Mouse (Mus musculus) thymus, adult 2 months (tissue): ENCODE measurements around the gene Pik3r5. TPM values are rescaled to one million over a fixed set of nuclear protein-coding genes. Genes with fewer than 3 reads are reported as not detected.
A peak's percentile ranks its signal among the peaks of the same experiment; 100 is the strongest.

Source experiments
- DNase-seq: peaks from one replicate; pipeline ENCODE4 v3.0.0; 2021
- H3K27ac ChIP-seq: fragments of 200-500 bp; 2 replicates; pipeline ENCODE4 v1.5.1; 2012; ENCODE audit warnings: low read length, control low read depth; ENCODE audit not compliant: control insufficient read depth, insufficient read depth
- H3K27me3 ChIP-seq: fragments of 200-500 bp; 2 replicates; pipeline ENCODE4 v1.6.1; 2012; ENCODE audit warnings: mild to moderate bottlenecking, low read length, moderate library complexity, mixed read lengths; ENCODE audit not compliant: control insufficient read depth, insufficient read depth
- H3K36me3 ChIP-seq: fragments of 200-500 bp; 2 replicates; pipeline ENCODE4 v1.6.1; 2012; ENCODE audit warnings: mild to moderate bottlenecking, low read length, moderate library complexity; ENCODE audit not compliant: control insufficient read depth, insufficient read depth
- H3K4me1 ChIP-seq: fragments of 200-500 bp; replicated peaks from 2 replicates; pipeline ENCODE4 v1.6.1; 2012; ENCODE audit warnings: low read length; ENCODE audit not compliant: control insufficient read depth, insufficient read depth
- H3K4me3 ChIP-seq: fragments of 200-500 bp; 2 replicates; pipeline ENCODE4 v1.5.1; 2012; ENCODE audit warnings: mild to moderate bottlenecking, low read length, control low read depth, moderate library complexity; ENCODE audit not compliant: control insufficient read depth, insufficient read depth
- CTCF ChIP-seq: fragments of 200-500 bp; IDR thresholded peaks from 2 replicates; pipeline ENCODE4 v1.5.1; 2012; ENCODE audit warnings: mild to moderate bottlenecking, control low read depth, low read length, moderate library complexity, borderline replicate concordance; ENCODE audit not compliant: control insufficient read depth, poor library complexity, insufficient read depth; ENCODE audit errors: extremely low read depth
- POLR2A ChIP-seq: fragments of 200-500 bp; IDR thresholded peaks from 2 replicates; pipeline ENCODE4 v1.6.1; 2012; ENCODE audit warnings: mild to moderate bottlenecking, low read length, control low read depth, moderate library complexity; ENCODE audit not compliant: control insufficient read depth, poor library complexity, insufficient read depth; ENCODE audit errors: extremely low read depth
- WGBS: fragments of 180-500 bp; shearing (Covaris S2); methylation state at CpG from one replicate; pipeline ENCODE4 v1.1.7; 2018; 5-methylcytosine and 5-hydroxymethylcytosine counted together
- polyA plus RNA-seq: library from polyadenylated mRNA; depleted of rRNA; stranded (reverse); fragments of >200 nt; gene quantifications from 2 replicates; pipeline ENCODE4 v1.2.3, GENCODE M21; 2012

Gene Pik3r5
- polyA plus RNA-seq, 1 experiment = 105 TPM

- DNase-seq = no peak
- TF ChIP-seq POLR2A = no peak
- TF ChIP-seq CTCF = no peak
Observed at GRCm38 (mm10) chr11:68393897-68394490, 37.9 kb upstream of the Pik3r5 start.

GRCm38 (mm10) chr11:68394749-68395148, 37.2 kb upstream of the Pik3r5 start:
- 44% methylated on average over 4 of the region's 4 CpGs for WGBS
- no peak for TF ChIP-seq CTCF
- TF ChIP-seq POLR2A = no peak
- Histone ChIP-seq H3K4me3 (no peak overlapping the region), H3K27ac (no peak overlapping the region), H3K4me1 (peaks cover 8% of the 10 kb centered on the region), H3K27me3 (peaks cover 31% of the 10 kb centered on the region; the same call in 1 of the 2 replicates), H3K36me3 (no peaks in the 10 kb centered on the region)
- DNase-seq = no peak

More at GRCm38 (mm10) chr11:68393897-68394490, 37.9 kb upstream of the Pik3r5 start:
- 84% methylated on average over 2 of the region's 2 CpGs for WGBS
- H3K4me3 ChIP-seq = no peak overlapping the region
- H3K27ac ChIP-seq = no peak overlapping the region
- H3K36me3 ChIP-seq = no peaks in the 10 kb centered on the region
- peaks cover under 1% of the 10 kb centered on the region; the same call in 1 of the 2 replicates for H3K4me1 ChIP-seq
- H3K27me3 ChIP-seq = peaks cover 29% of the 10 kb centered on the region; the same call in 1 of the 2 replicates

GRCm38 (mm10) chr11:68395546-68395945, 36.4 kb upstream of the Pik3r5 start:
- 78% methylated on average over 5 of the region's 5 CpGs for WGBS
- H3K27me3 ChIP-seq = peaks cover 33% of the 10 kb centered on the region; the same call in 1 of the 2 replicates
- no peaks in the 10 kb centered on the region for H3K36me3 ChIP-seq
- TF ChIP-seq POLR2A (no peak), CTCF (no peak)
- H3K27ac ChIP-seq = no peak overlapping the region
- no peak overlapping the region for H3K4me3 ChIP-seq
- no peak for DNase-seq
- H3K4me1 ChIP-seq = peaks cover 11% of the 10 kb centered on the region

DNA sequence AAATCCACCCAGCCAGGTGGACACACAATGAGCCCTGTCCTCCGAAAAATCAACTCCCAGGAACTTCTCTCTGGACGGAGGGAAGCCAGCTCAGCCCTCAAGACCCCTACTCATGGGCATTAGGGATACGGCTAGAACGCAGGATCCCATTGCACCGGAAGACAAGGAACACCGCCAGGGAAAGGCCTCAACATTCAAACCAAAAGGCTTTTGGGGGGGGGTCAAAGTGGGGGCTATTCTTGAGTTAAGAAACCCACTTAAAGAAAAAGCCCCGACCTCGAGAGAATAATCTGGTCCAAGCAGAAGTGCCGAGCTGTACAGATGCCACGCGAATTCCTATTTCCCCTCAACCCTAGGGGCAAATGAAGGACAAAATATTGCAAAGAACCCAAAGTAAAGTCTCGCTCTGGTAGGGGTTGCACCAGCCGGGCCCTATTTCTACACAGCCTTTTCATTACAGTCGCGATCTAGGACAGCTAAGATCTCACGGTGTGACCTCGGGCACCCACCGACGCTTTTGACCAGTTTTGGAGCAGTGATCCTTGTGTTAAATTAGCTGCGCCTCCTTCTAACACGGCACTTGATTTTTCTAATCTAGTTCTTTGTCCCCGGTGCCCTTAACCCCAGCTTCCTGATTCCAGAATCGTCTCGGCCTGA, 32.9 kb upstream of the Pik3r5 start:
- Histone ChIP-seq H3K4me3 (peak overlapping the region; percentile 49), H3K27ac (no peak overlapping the region), H3K36me3 (no peaks in the 10 kb centered on the region), H3K4me1 (peaks cover 13% of the 10 kb centered on the region), H3K27me3 (peaks cover 26% of the 10 kb centered on the region; the same call in 1 of the 2 replicates)
- WGBS = 17% methylated on average over 24 of the region's 24 CpGs
- TF ChIP-seq POLR2A = no peak; the same call in 1 of the 2 replicates
- DNase-seq = no peak

DNA sequence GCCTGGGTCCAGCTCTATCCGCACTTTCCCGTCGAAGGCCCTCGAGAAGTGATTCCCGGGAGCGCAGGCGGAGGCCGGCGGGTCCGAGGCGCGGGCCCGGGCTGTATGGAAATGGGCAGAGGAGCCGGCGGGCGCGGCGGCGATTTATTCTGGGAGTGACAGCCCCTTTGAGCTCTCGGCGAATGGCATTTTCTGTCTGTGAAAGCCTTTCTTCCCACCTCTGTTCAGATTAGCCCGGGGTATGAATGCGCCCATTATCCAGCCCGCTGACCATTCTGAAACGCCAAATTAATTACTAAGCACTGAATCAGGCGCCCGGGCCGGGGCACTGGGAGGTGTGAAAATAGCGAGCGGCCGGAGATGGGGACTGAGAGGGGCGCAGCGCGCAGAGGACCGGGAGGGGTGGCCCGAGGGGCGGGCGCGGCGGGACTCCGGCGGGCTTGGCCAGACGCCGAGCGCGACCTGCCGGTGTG, 32.3 kb upstream of the Pik3r5 start:
- TF ChIP-seq CTCF (no peak), POLR2A (no peak; the same call in 1 of the 2 replicates)
- peaks cover 26% of the 10 kb centered on the region; the same call in 1 of the 2 replicates for H3K27me3 ChIP-seq
- H3K4me1 ChIP-seq = peaks cover 13% of the 10 kb centered on the region
- no peak for DNase-seq
- H3K4me3 ChIP-seq = peak overlapping the region; percentile 49
- H3K27ac ChIP-seq = no peak overlapping the region
- 3% methylated on average over 39 of the region's 47 CpGs for WGBS
- H3K36me3 ChIP-seq = no peaks in the 10 kb centered on the region

DNA sequence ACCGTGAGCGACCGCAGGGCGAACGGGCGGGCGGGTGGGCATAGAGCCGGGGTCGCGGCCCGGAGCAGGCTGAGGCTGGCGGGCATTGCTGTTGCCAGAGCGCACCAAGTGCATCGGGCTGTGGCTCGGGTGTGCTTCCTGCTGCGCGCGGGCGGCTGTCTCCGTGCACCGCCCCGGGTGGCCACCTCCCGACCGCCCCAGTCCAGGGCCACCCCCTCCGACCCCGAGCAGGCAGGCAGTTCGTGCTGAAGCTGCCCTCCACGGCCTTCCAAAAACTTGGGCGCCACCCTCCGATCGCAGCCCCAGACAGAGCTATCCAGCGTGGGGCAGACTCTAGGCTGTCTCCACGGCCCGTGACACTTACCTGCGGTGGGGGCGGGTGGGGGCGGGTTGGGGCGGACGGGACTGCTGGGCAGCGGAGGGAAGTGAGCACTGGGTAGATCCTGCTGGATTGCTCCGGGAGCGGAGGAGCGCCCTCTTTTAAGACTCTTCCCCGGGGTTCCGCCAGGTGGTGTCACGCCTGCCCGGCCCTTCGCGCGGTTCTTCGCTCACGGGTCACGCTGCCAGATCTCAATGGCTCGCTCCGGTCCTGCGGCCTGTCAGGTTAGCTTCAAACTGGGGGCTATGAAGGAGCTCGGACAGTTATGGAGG, 31.8 kb upstream of the Pik3r5 start:
- Histone ChIP-seq H3K27ac (no peak overlapping the region), H3K27me3 (peaks cover 26% of the 10 kb centered on the region; the same call in 1 of the 2 replicates), H3K36me3 (no peaks in the 10 kb centered on the region), H3K4me3 (peak overlapping the region; percentile 49), H3K4me1 (peaks cover 13% of the 10 kb centered on the region)
- TF ChIP-seq POLR2A (no peak), CTCF (no peak)
- 1% methylated on average over 57 of the region's 57 CpGs for WGBS
- DNase-seq = peak; percentile 42
